Mouse (Mus musculus) midbrain, embryonic 12.5 days (tissue): ENCODE results near the gene Tnp2. TPM values are rescaled to one million over a fixed set of nuclear protein-coding genes. Genes with fewer than 3 reads are reported as not detected.

Source experiments
- ATAC-seq: fragments of 200-750 bp; cut with Nextera tagmentation; 2 replicates; pipeline ENCODE4 v1.8.0; 2017; ENCODE audit warnings: low read depth, moderate TSS enrichment, moderate library complexity; ENCODE audit not compliant: low FRiP score
- H3K27ac ChIP-seq: fragments of 300-500 bp; sonication (generic); replicated peaks from 2 replicates; pipeline ENCODE4 v1.5.1; 2016; ENCODE audit warnings: mild to moderate bottlenecking
- H3K27me3 ChIP-seq: fragments of 300-500 bp; sonication (generic); 2 replicates; pipeline ENCODE4 v1.6.1; 2016; ENCODE audit warnings: mild to moderate bottlenecking
- H3K36me3 ChIP-seq: fragments of 300-500 bp; sonication (generic); 2 replicates; pipeline ENCODE4 v1.6.1; 2016
- H3K4me1 ChIP-seq: fragments of 300-500 bp; sonication (generic); 2 replicates; pipeline ENCODE4 v1.6.1; 2016
- H3K4me2 ChIP-seq: fragments of 300-500 bp; sonication (generic); replicated peaks from 2 replicates; pipeline ENCODE4 v1.6.1; 2016; ENCODE audit warnings: mild to moderate bottlenecking, moderate library complexity
- H3K4me3 ChIP-seq: fragments of 300-500 bp; sonication (generic); 2 replicates; pipeline ENCODE4 v1.5.1; 2016; ENCODE audit warnings: mild to moderate bottlenecking
- H3K9ac ChIP-seq: fragments of 300-500 bp; sonication (generic); replicated peaks from 2 replicates; pipeline ENCODE4 v1.6.1; 2016; ENCODE audit warnings: mild to moderate bottlenecking, moderate library complexity
- H3K9me3 ChIP-seq: fragments of 300-500 bp; sonication (generic); 2 replicates; pipeline ENCODE4 v1.6.1; 2016; ENCODE audit warnings: mild to moderate bottlenecking
- WGBS: fragments of 180-500 bp; shearing (Covaris S2); methylation state at CpG from one replicate; pipeline ENCODE4 v1.1.7; 2016; 5-methylcytosine and 5-hydroxymethylcytosine counted together
- polyA plus RNA-seq: library from polyadenylated mRNA; unstranded; fragments of >200 nt; fragmentation: Nextera tagmentation; extraction: Ambion mirVana; gene quantifications from 2 replicates; pipeline ENCODE4 v1.2.1, GENCODE M21; 2016

The Tnp2 gene
- polyA plus RNA-seq, 1 experiment from 2014 or later: not detected

DNA sequence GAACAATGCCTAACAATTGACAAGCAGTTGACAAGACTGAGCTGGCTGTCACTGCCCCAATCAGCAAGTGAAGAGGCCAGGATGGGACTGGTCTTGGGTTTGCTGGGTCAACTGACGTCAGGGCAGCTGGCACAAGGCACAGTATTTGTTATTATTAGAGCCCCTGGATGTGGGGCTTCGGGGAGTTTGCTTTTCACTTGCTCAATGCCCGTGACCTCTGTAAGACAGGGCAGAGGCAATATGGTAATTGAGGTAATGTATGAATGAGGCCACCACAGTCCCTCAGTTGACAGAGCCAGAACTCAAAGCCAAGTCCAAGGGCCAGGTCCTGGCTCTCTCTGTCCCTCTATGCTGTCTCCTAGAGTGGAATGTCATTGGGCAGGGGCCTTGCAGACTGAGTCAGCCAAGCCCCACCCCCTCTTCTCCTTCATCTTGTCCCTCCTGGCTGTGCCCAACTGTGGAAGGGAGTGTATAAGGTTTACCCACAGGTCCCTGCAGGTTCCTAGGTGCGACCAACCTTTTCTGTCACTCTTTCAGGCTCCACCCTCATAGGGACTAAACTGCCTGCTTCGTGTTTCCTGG, 10.8 kb downstream of the Tnp2 start:
- no peaks in the 10 kb centered on the region for H3K9me3 ChIP-seq
- no peaks in the 10 kb centered on the region for H3K36me3 ChIP-seq
- peaks cover 5% of the 10 kb centered on the region for H3K4me1 ChIP-seq
- WGBS: 68% methylated on average over 5 of the region's 5 CpGs
- H3K27ac ChIP-seq: no peak overlapping the region
- peaks cover 5% of the 10 kb centered on the region for H3K27me3 ChIP-seq
- H3K4me2 ChIP-seq: no peak overlapping the region
- no peak for ATAC-seq
- no peak overlapping the region for H3K4me3 ChIP-seq
- no peak overlapping the region for H3K9ac ChIP-seq

- Histone ChIP-seq H3K4me1 (no peaks in the 10 kb centered on the region), H3K4me2 (no peak overlapping the region), H3K27ac (no peak overlapping the region), H3K36me3 (no peaks in the 10 kb centered on the region), H3K9me3 (no peaks in the 10 kb centered on the region), H3K27me3 (no peaks in the 10 kb centered on the region), H3K9ac (no peak overlapping the region), H3K4me3 (no peak overlapping the region)
- WGBS: 71% methylated on average over 7 of the region's 7 CpGs
- ATAC-seq: no peak
These were observed 12.1 kb downstream of the Tnp2 start for GRCm38 (mm10) chr16:10776322-10776721.

- H3K9me3 ChIP-seq: no peaks in the 10 kb centered on the region
- ATAC-seq: no peak
- no peak overlapping the region for H3K4me3 ChIP-seq
- H3K27ac ChIP-seq: no peak overlapping the region
- no peaks in the 10 kb centered on the region for H3K4me1 ChIP-seq
- 82% methylated on average over 4 of the region's 4 CpGs for WGBS
- H3K27me3 ChIP-seq: no peaks in the 10 kb centered on the region
- H3K9ac ChIP-seq: no peak overlapping the region
- H3K36me3 ChIP-seq: no peaks in the 10 kb centered on the region
- no peak overlapping the region for H3K4me2 ChIP-seq
These were observed 13.7 kb downstream of the Tnp2 start for GRCm38 (mm10) chr16:10774726-10775125.

- Histone ChIP-seq H3K27me3 (no peaks in the 10 kb centered on the region), H3K4me1 (no peaks in the 10 kb centered on the region), H3K4me2 (no peak overlapping the region), H3K36me3 (no peaks in the 10 kb centered on the region), H3K27ac (no peak overlapping the region), H3K9me3 (no peaks in the 10 kb centered on the region), H3K4me3 (no peak overlapping the region), H3K9ac (0 out of 2 replicates have a peak overlapping the region, but pooled peaks have one; percentile 17)
- 85% methylated on average over 8 of the region's 8 CpGs for WGBS
- ATAC-seq: no peak
These were observed 14.9 kb downstream of the Tnp2 start for GRCm38 (mm10) chr16:10773543-10773942.

DNA sequence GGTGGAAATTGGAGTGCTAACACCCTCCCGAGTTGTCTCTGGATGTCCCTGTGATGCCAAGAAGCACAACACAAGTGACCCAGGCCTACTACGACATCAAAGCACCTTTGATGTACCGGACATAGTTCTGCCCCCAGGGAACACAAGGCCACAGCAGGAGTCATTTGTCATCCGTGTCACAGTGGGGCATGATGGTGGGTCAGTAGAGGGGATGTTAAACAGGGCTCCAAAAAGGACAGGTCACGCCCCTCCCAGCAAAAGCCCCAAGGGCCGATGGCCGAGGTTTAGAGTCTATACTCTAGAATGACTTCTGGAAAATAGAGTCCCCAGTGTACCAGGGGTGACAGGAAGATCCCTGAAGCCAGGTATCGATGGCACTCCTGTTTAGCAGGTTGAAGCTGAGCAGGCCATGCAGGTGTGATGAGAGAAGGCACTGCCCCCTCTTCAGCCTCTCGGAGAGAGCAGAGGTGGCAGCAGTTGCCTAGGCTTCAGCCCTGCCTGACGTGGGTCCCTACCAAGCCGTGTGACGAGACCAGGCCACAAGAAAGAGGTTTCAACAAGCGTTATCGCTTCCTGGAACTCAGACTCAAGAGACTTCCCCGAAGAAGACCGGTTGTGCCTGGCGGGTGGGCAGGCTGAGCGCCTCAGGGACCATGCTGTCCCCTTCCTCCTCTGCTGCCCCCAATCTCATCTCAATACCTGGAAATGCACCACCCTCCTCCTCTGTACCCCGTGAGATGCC, 16.5 kb downstream of the Tnp2 start:
- Histone ChIP-seq H3K4me3 (no peak overlapping the region), H3K4me1 (no peaks in the 10 kb centered on the region), H3K4me2 (no peak overlapping the region), H3K27ac (no peak overlapping the region), H3K36me3 (no peaks in the 10 kb centered on the region), H3K9me3 (no peaks in the 10 kb centered on the region), H3K27me3 (0 out of 2 replicates have a peak, but pooled peaks cover 3% of the 10 kb centered on the region), H3K9ac (no peak overlapping the region)
- no peak for ATAC-seq
- WGBS: 67% methylated on average over 19 of the region's 19 CpGs

GRCm38 (mm10) chr16:10770531-10771325, 17.7 kb downstream of the Tnp2 start:
- Histone ChIP-seq H3K36me3 (no peaks in the 10 kb centered on the region), H3K4me2 (no peak overlapping the region), H3K9ac (no peak overlapping the region), H3K4me1 (no peaks in the 10 kb centered on the region), H3K9me3 (no peaks in the 10 kb centered on the region), H3K4me3 (no peak overlapping the region), H3K27ac (no peak overlapping the region), H3K27me3 (0 out of 2 replicates have a peak, but pooled peaks cover 3% of the 10 kb centered on the region)
- WGBS: 50% methylated on average over 4 of the region's 4 CpGs
- no peak for ATAC-seq

DNA sequence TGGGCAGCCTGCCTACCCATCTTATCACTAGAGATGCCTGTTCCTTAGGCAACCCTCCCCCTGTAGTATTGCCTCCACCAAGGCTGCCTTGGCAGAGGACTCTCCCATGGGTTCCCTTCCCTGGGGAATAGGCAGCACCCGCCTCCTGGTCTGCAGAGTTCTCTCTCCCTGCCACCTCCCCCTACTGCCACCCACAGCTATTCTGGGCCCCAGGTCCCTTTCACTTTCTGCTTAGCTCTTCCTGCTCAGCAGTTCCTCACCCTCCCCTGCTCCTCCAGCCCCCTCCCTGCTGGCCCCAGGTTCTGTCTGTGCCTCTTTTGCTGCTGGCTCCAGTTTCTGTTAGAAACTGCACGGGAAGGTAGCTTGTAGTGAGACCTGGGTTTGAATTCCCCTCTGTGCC, 18.8 kb downstream of the Tnp2 start:
- Histone ChIP-seq H3K27ac (no peak overlapping the region), H3K36me3 (no peaks in the 10 kb centered on the region), H3K4me3 (no peak overlapping the region), H3K4me1 (no peaks in the 10 kb centered on the region), H3K27me3 (0 out of 2 replicates have a peak, but pooled peaks cover 3% of the 10 kb centered on the region), H3K9me3 (no peaks in the 10 kb centered on the region), H3K9ac (no peak overlapping the region), H3K4me2 (no peak overlapping the region)
- WGBS: 36% methylated on average over 2 of the region's 2 CpGs
- no peak for ATAC-seq

DNA sequence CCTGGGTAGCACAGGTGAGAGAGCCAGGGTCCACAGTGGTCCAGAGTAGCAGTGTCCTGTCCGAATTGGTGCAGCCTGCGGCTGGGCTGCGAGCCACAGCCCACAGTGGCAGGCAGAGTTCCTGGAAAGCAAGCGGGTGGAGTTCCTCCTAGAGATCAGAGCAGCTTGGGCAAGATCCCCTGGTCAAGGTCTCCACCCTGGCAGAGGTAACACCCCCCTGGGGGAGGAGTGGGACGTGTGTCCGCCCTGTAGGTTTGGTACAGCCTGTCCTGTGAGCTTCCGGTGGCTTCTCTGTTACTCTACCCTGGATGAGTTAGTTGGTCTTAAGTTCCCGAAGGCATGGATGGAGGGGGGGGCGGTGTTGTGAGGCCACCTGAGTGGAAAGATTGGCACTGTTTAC, 19.6 kb downstream of the Tnp2 start:
- WGBS: 63% methylated on average over 9 of the region's 9 CpGs
- no peaks in the 10 kb centered on the region for H3K9me3 ChIP-seq
- no peaks in the 10 kb centered on the region for H3K4me1 ChIP-seq
- H3K27ac ChIP-seq: no peak overlapping the region
- H3K4me3 ChIP-seq: no peak overlapping the region
- H3K27me3 ChIP-seq: 0 out of 2 replicates have a peak, but pooled peaks cover 3% of the 10 kb centered on the region
- no peaks in the 10 kb centered on the region for H3K36me3 ChIP-seq
- H3K9ac ChIP-seq: no peak overlapping the region
- no peak for ATAC-seq
- H3K4me2 ChIP-seq: no peak overlapping the region

DNA sequence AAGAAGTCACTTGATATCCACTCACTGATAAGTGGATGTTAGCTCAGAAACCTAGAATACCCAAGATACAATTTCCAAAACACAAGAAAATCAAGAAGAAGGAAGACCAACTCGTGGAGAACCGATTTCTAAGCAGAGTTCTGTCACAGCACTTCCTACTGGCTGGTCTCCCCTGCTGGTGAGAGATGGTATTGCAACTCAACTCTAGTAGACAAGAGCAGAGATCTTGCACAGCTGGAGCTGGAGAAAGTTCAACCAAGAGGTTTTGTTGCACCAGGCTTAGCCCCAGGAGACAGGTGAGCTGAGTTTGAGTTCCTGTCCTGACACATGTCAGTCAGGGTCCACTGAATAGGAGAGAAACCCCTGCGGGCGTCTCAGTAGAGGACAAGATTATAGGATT, 21.3 kb downstream of the Tnp2 start:
- H3K27ac ChIP-seq: no peak overlapping the region
- no peaks in the 10 kb centered on the region for H3K9me3 ChIP-seq
- no peak overlapping the region for H3K4me2 ChIP-seq
- no peaks in the 10 kb centered on the region for H3K4me1 ChIP-seq
- 46% methylated on average over 4 of the region's 4 CpGs for WGBS
- H3K36me3 ChIP-seq: no peaks in the 10 kb centered on the region
- no peak overlapping the region for H3K9ac ChIP-seq
- 0 out of 2 replicates have a peak, but pooled peaks cover 5% of the 10 kb centered on the region for H3K27me3 ChIP-seq
- ATAC-seq: no peak
- no peak overlapping the region for H3K4me3 ChIP-seq

DNA sequence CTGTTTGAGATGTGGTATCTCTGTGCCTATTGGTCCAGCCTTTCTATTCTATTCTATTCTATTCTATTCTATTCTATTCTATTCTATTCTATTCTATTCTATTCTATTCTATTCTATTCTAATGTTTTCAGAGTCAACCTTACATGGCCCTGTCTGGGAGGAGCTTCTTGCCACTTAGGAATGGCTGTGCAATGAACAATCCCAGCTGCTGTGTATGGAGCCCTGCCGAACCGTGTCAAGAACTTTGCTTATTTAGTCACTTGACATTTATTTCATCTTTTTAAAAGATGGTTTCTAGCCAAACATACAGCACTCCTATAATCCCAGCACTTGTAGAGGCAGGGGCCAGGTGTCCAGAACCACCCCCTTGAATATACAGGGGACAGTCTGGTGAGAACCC, 24.1 kb downstream of the Tnp2 start:
- no peaks in the 10 kb centered on the region for H3K9me3 ChIP-seq

GRCm38 (mm10) chr16:10763540-10764264, 24.8 kb downstream of the Tnp2 start:
- Histone ChIP-seq H3K4me2 (no peak overlapping the region), H3K9me3 (no peaks in the 10 kb centered on the region), H3K27ac (no peak overlapping the region), H3K4me3 (no peak overlapping the region), H3K36me3 (no peaks in the 10 kb centered on the region), H3K27me3 (0 out of 2 replicates have a peak, but pooled peaks cover 5% of the 10 kb centered on the region), H3K4me1 (no peaks in the 10 kb centered on the region), H3K9ac (no peak overlapping the region)
- 57% methylated on average over 6 of the region's 6 CpGs for WGBS
- ATAC-seq: no peak

More for the DNA sequence above, 24.1 kb downstream of the Tnp2 start:
- Histone ChIP-seq H3K4me3 (no peak overlapping the region), H3K9ac (no peak overlapping the region), H3K4me2 (no peak overlapping the region), H3K4me1 (no peaks in the 10 kb centered on the region), H3K27me3 (0 out of 2 replicates have a peak, but pooled peaks cover 5% of the 10 kb centered on the region), H3K36me3 (no peaks in the 10 kb centered on the region), H3K27ac (no peak overlapping the region)
- ATAC-seq: no peak
- WGBS: 79% methylated on average over 2 of the region's 2 CpGs
